Comparison of ENCODE assay signal across 22 mouse cellular contexts in the genomic region with DNA sequence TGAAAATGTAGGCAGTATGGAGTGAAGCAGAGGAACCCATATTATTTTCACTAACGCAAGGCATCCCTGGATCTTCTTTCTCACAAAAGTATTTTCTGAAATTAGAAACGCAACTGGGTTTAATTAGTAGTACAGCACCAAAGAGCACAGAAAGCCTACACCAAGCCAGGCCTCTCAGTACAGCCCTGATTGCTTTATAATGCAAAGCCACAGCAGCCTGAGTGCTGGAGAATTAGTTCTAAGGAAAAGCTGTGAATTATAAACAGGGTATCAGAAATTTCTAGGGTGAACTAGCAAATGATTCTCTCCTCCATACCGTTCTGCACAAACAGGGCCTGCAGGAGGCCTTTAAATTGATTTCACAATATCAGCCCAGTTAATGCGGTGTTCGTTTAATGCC.
A peak's percentile ranks its signal among the peaks of the same experiment; 100 is the strongest.
DNase-seq lines count a peak whose midpoint lies in the region; ATAC-seq lines count a peak whose summit lies in the region.
"Had no signal": no experiment of that assay in that cellular context is flagged by ENCODE, and none has a peak within 500 bp of the region (broad histone marks: within the 10 kb centered on the region; RNA-seq: fewer than 3 reads in every experiment).

No protein-coding gene starts in this region.

- DNase-seq in embryo, embryonic 10.5 days (ENCODE audit: low spot score): peak; percentile 12
- DNase-seq in embryo, embryonic 9.5 days (ENCODE audit: extremely low spot score): no peak
- no peak for DNase-seq in hindbrain, embryonic 11.5 days (ENCODE audit: low spot score)
- peak; percentile 46 for DNase-seq in embryonic facial prominence, embryonic 14.5 days (ENCODE audit: low spot score)
- DNase-seq in kidney, adult 18-20 months: no peak
- no peak for DNase-seq in lung, postnatal 25 days (ENCODE audit: low spot score)
- DNase-seq: adrenal gland, adult 2 months; cerebellum, adult 9-11 months; embryo, embryonic 11 days; gastrocnemius, postnatal 14 days; heart, postnatal 4 days; liver, embryonic 13.5 days; lung, embryonic 14.5 days; thymus, postnatal 14 days had no signal

- peaks cover 16% of the 10 kb centered on the region for H3K4me1 ChIP-seq in hindbrain, embryonic 13.5 days (replicated peaks)
- H3K4me1 ChIP-seq in hindbrain, embryonic 11.5 days (replicated peaks; ENCODE audit: control insufficient read depth, insufficient read depth, low read length): no peaks in the 10 kb centered on the region; the same call in 1 of the 2 replicates
- H3K4me1 ChIP-seq in embryonic facial prominence, embryonic 14.5 days (ENCODE audit: control insufficient read depth, insufficient read depth, low read length): no peaks in the 10 kb centered on the region; the same call in 1 of the 2 replicates
- peaks cover 14% of the 10 kb centered on the region; the same call in 1 of the 2 replicates for H3K4me1 ChIP-seq in midbrain, embryonic 15.5 days
- H3K4me1 ChIP-seq: heart, embryonic 15.5 days; limb, embryonic 13.5 days; liver, embryonic 13.5 days; neural tube, embryonic 12.5 days had no signal

- no peak overlapping the region for H3K4me3 ChIP-seq in hindbrain, embryonic 13.5 days
- no peak overlapping the region for H3K4me3 ChIP-seq in hindbrain, embryonic 11.5 days (ENCODE audit: low read depth, low read length)
- H3K4me3 ChIP-seq in embryonic facial prominence, embryonic 14.5 days (ENCODE audit: low read depth, low read length): no peak overlapping the region
- no peak overlapping the region for H3K4me3 ChIP-seq in midbrain, embryonic 15.5 days
- H3K4me3 ChIP-seq: erythroblast, embryonic 14.5 days; heart, embryonic 15.5 days; limb, embryonic 13.5 days; liver, embryonic 13.5 days; neural tube, embryonic 12.5 days had no signal

- H3K9ac ChIP-seq in hindbrain, embryonic 13.5 days: no peak overlapping the region
- H3K9ac ChIP-seq in hindbrain, embryonic 11.5 days (ENCODE audit: low read depth, low read length): no peak overlapping the region
- H3K9ac ChIP-seq in embryonic facial prominence, embryonic 14.5 days (ENCODE audit: low read depth, low read length): no peak overlapping the region
- H3K9ac ChIP-seq in midbrain, embryonic 15.5 days: no peak overlapping the region
- H3K9ac ChIP-seq: heart, embryonic 15.5 days; limb, embryonic 13.5 days; liver, embryonic 13.5 days; lung, embryonic 14.5 days; neural tube, embryonic 12.5 days had no signal

- no peaks in the 10 kb centered on the region for H3K27me3 ChIP-seq in hindbrain, embryonic 13.5 days
- H3K27me3 ChIP-seq in hindbrain, embryonic 11.5 days (ENCODE audit: control insufficient read depth, insufficient read depth, low read length): no peaks in the 10 kb centered on the region
- H3K27me3 ChIP-seq in embryonic facial prominence, embryonic 14.5 days (replicated peaks; ENCODE audit: control insufficient read depth, insufficient read depth, low read length): no peaks in the 10 kb centered on the region
- H3K27me3 ChIP-seq in midbrain, embryonic 15.5 days (replicated peaks): no peaks in the 10 kb centered on the region
- H3K27me3 ChIP-seq: heart, embryonic 15.5 days; limb, embryonic 13.5 days; liver, embryonic 13.5 days; neural tube, embryonic 12.5 days had no signal

- peak overlapping the region; percentile 80 for H3K27ac ChIP-seq in hindbrain, embryonic 13.5 days
- no peak overlapping the region for H3K27ac ChIP-seq in hindbrain, embryonic 11.5 days (ENCODE audit: low read depth, low read length)
- no peak overlapping the region; the same call in 1 of the 2 replicates for H3K27ac ChIP-seq in embryonic facial prominence, embryonic 14.5 days (replicated peaks; ENCODE audit: low read depth, low read length)
- peak overlapping the region; percentile 27; the same call in 1 of the 2 replicates for H3K27ac ChIP-seq in midbrain, embryonic 15.5 days
- H3K27ac ChIP-seq: heart, embryonic 15.5 days; limb, embryonic 13.5 days; liver, embryonic 13.5 days; macrophage; neural tube, embryonic 12.5 days had no signal

- H3K36me3 ChIP-seq in hindbrain, embryonic 13.5 days: no peaks in the 10 kb centered on the region
- no peaks in the 10 kb centered on the region for H3K36me3 ChIP-seq in hindbrain, embryonic 11.5 days (ENCODE audit: control insufficient read depth, insufficient read depth, low read length)
- H3K36me3 ChIP-seq in embryonic facial prominence, embryonic 14.5 days (ENCODE audit: control insufficient read depth, insufficient read depth, low read length): no peaks in the 10 kb centered on the region
- H3K36me3 ChIP-seq in midbrain, embryonic 15.5 days (replicated peaks): no peaks in the 10 kb centered on the region
- H3K36me3 ChIP-seq: heart, embryonic 15.5 days; limb, embryonic 13.5 days; liver, embryonic 13.5 days; neural tube, embryonic 12.5 days had no signal

- H3K4me2 ChIP-seq in hindbrain, embryonic 13.5 days: no peak overlapping the region
- H3K4me2 ChIP-seq in hindbrain, embryonic 11.5 days (replicated peaks; ENCODE audit: low read depth, low read length): no peak overlapping the region
- H3K4me2 ChIP-seq in embryonic facial prominence, embryonic 14.5 days (ENCODE audit: low read depth, low read length): no peak overlapping the region
- H3K4me2 ChIP-seq in midbrain, embryonic 15.5 days: no peak overlapping the region
- H3K4me2 ChIP-seq: heart, embryonic 15.5 days; limb, embryonic 13.5 days; liver, embryonic 13.5 days; lung, embryonic 14.5 days; neural tube, embryonic 12.5 days had no signal

- no peak for ATAC-seq in hindbrain, embryonic 13.5 days (ENCODE audit: low FRiP score)
- ATAC-seq in hindbrain, embryonic 11.5 days (ENCODE audit: low FRiP score): no peak
- no peak for ATAC-seq in embryonic facial prominence, embryonic 14.5 days (ENCODE audit: low read depth)
- ATAC-seq in midbrain, embryonic 15.5 days (replicated peaks): no peak
- ATAC-seq: intestine, embryonic 16.5 days had no signal

- no peaks in the 10 kb centered on the region for H3K9me3 ChIP-seq in hindbrain, embryonic 13.5 days
- no peaks in the 10 kb centered on the region for H3K9me3 ChIP-seq in hindbrain, embryonic 11.5 days (ENCODE audit: control insufficient read depth, low read length)
- no peaks in the 10 kb centered on the region for H3K9me3 ChIP-seq in embryonic facial prominence, embryonic 14.5 days (ENCODE audit: control insufficient read depth, low read length)
- H3K9me3 ChIP-seq in midbrain, embryonic 15.5 days: no peaks in the 10 kb centered on the region
- H3K9me3 ChIP-seq: heart, embryonic 15.5 days; limb, embryonic 13.5 days; liver, embryonic 13.5 days; neural tube, embryonic 12.5 days had no signal

- 25% methylated on average over 5 of the region's 5 CpGs for WGBS in hindbrain, embryonic 13.5 days
- WGBS in hindbrain, embryonic 11.5 days: 52% methylated on average over 5 of the region's 5 CpGs
- 51% methylated on average over 5 of the region's 5 CpGs for WGBS in embryonic facial prominence, embryonic 14.5 days
- 30% methylated on average over 5 of the region's 5 CpGs for WGBS in midbrain, embryonic 15.5 days

Comparison
In these comparisons a context has a peak if more than half of its experiments do, and no peak if none do; other contexts are left out.
1. DNase-seq: peak in embryo, embryonic 10.5 days (single experiment) and embryonic facial prominence, embryonic 14.5 days (single experiment); none in embryo, embryonic 9.5 days (single experiment), hindbrain, embryonic 11.5 days (single experiment), kidney, adult 18-20 months (single experiment) and lung, postnatal 25 days (single experiment).
2. H3K27ac ChIP-seq: peak in hindbrain, embryonic 13.5 days (single experiment) and midbrain, embryonic 15.5 days (single experiment); none in hindbrain, embryonic 11.5 days (single experiment) and embryonic facial prominence, embryonic 14.5 days (single experiment).